Mouse (Mus musculus): ENCODE results near the gene Zfhx2.

DNA sequence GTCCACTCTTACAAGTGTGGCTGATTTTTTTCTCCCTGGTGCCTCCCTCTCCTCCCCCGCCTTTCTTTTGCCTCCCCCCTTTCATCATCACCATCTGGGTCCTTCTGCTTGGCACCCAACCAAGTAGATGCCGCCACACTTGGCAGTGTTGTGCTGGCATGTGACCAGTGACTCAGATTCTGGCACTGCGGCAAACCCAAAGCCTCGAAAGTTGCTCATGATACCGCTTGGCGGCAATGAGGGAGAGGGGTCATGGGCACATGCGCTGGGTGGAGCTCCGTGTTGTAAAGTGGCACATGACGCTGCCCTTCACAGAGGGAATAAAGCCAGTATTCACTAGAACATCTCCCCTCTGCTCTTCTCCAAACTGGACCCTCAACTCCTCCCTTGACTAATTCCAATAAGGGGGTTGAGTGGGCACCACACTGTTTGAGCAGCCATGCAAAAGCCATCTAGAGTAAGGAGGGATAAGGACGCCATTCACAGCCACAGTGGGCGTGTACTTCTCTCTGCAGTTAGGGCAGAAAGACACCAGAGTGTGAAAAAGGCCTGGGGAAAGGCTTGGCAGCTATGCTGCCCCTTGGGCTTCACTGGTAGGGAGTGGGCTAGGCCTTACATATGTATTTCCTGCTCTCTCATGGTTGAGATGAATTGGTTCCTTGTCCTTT, 36.8 kb downstream of the Zfhx2 start:
- no peak for TF ChIP-seq CTCF (conservative IDR thresholded peaks at IDR 0.05 in 1 of 2, IDR thresholded peaks at IDR 0.05 in 1 of 2; ENCODE audit: low read depth in 2 of 2, low read length in 2 of 2)
- no peak for TF ChIP-seq EP300 (IDR thresholded peaks at IDR 0.05; ENCODE audit: low read length)
- TF ChIP-seq POLR2A (IDR thresholded peaks at IDR 0.05; ENCODE audit: low read depth, low read length): no peak
- TF ChIP-seq MAFK (IDR thresholded peaks at IDR 0.05; ENCODE audit: insufficient replicate concordance, low read length): no peak
- TF ChIP-seq TCF12 (IDR thresholded peaks at IDR 0.05; ENCODE audit: low read depth, low read length): no peak
- TF ChIP-seq MAX (IDR thresholded peaks at IDR 0.05; ENCODE audit: low read length): no peak
- no peak for TF ChIP-seq MEF2A (IDR thresholded peaks at IDR 0.05; ENCODE audit: borderline replicate concordance, low read depth, low read length)
- no peak for TF ChIP-seq USF1 (IDR thresholded peaks at IDR 0.05; ENCODE audit: low read depth, low read length)
- no peak for TF ChIP-seq POLR2AphosphoS2 (IDR thresholded peaks at IDR 0.05; ENCODE audit: low read depth, low read length)
- TF ChIP-seq MYC (IDR thresholded peaks at IDR 0.05; ENCODE audit: low read depth, low read length): no peak
- no peak for TF ChIP-seq CHD2 (IDR thresholded peaks at IDR 0.05; ENCODE audit: low read length)
